ENCODE assay signal across 28 mouse cellular contexts in the genomic region with DNA sequence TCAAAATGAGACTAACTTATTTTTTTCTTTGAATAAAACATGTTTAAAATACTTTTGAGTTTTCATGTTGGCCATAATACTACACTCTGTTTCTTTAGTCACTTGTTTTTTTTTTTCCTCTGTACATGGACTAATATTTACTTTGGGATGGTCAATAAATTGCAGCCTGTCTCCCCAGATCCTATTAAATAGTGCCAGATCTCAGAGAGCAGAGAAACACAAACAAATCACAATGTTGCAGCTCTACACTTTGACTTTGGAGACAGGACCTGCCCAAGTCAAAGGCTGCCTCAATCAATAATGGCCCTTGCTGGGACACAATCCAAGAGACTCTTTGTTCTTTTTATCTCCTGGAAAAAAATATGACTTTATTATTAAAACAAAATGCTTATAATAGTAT. TPM values are rescaled to one million over a fixed set of nuclear protein-coding genes. Genes with fewer than 3 reads are reported as not detected.
"Had no signal": no experiment of that assay in that cellular context is flagged by ENCODE, and none has a peak within 500 bp of the region (broad histone marks: within the 10 kb centered on the region; RNA-seq: fewer than 3 reads in every experiment).

No protein-coding gene starts in this region.

- H3K9ac ChIP-seq: heart, embryonic 12.5 days; hindbrain, embryonic 12.5 days; hindbrain, embryonic 14.5 days; intestine, embryonic 15.5 days; kidney, embryonic 15.5 days; limb, embryonic 12.5 days had no signal

- H3K27me3 ChIP-seq: heart, embryonic 12.5 days; hindbrain, embryonic 12.5 days; intestine, embryonic 15.5 days; kidney, embryonic 15.5 days; limb, embryonic 12.5 days had no signal

- ATAC-seq: forebrain, embryonic 16.5 days; hindbrain, embryonic 16.5 days; inflammation-experienced regulatory T-cells, adult 6 months had no signal

- H3K4me2 ChIP-seq: heart, embryonic 12.5 days; hindbrain, embryonic 12.5 days; hindbrain, embryonic 14.5 days; intestine, embryonic 15.5 days; limb, embryonic 12.5 days had no signal

- DNase-seq: gastrocnemius, adult 2 months; gastrocnemius, postnatal 10 days; gastrocnemius, postnatal 25 days; heart, adult 18-20 months; heart, postnatal 10 days; heart, postnatal 4 days; kidney, adult 18-20 months; kidney, postnatal 10 days had no signal

- H3K36me3 ChIP-seq: heart, embryonic 10.5 days; heart, embryonic 12.5 days; hindbrain, embryonic 10.5 days; hindbrain, embryonic 12.5 days; intestine, embryonic 15.5 days; kidney, embryonic 15.5 days; limb, embryonic 10.5 days; limb, embryonic 12.5 days had no signal

- H3K4me3 ChIP-seq: gastrocnemius, adult 2 months; heart, embryonic 10.5 days; heart, embryonic 12.5 days; hindbrain, embryonic 10.5 days; hindbrain, embryonic 12.5 days; intestine, embryonic 15.5 days; kidney, embryonic 15.5 days; layer of hippocampus, adult 2 months; left cerebral cortex, adult 2 months; limb, embryonic 10.5 days; limb, embryonic 12.5 days had no signal

- H3K27ac ChIP-seq: gastrocnemius, adult 2 months; heart, embryonic 10.5 days; hindbrain, embryonic 10.5 days; hindbrain, embryonic 12.5 days; hindbrain, embryonic 14.5 days; intestine, embryonic 15.5 days; layer of hippocampus, adult 2 months; left cerebral cortex, adult 2 months; limb, embryonic 10.5 days; limb, embryonic 12.5 days had no signal

- H3K9me3 ChIP-seq: heart, embryonic 10.5 days; hindbrain, embryonic 10.5 days; hindbrain, embryonic 12.5 days; intestine, embryonic 15.5 days; kidney, embryonic 15.5 days; limb, embryonic 10.5 days; limb, embryonic 12.5 days had no signal

- H3K4me1 ChIP-seq: heart, embryonic 10.5 days; hindbrain, embryonic 10.5 days; hindbrain, embryonic 12.5 days; limb, embryonic 10.5 days; limb, embryonic 12.5 days had no signal

RNA-seq across cellular contexts. Expression of a gene that starts 24.8 kb away (rescaled TPM):
- total RNA-seq: gastrocnemius, adult 2 months; gastrocnemius, postnatal 25 days; heart, adult 18-20 months; heart, postnatal 25 days; heart, postnatal 4 days; layer of hippocampus, adult 2 months; layer of hippocampus, postnatal 10 days; layer of hippocampus, postnatal 25 days; left cerebral cortex, adult 2 months; left cerebral cortex, postnatal 14 days; left cerebral cortex, postnatal 36 days had no signal
- polyA plus RNA-seq: forebrain, embryonic 16.5 days; heart, embryonic 14.5 days; hindbrain, embryonic 10.5 days; limb, embryonic 10.5 days; limb, embryonic 12.5 days had no signal
